Mouse (Mus musculus): ENCODE data around the gene Yipf1.

DNA sequence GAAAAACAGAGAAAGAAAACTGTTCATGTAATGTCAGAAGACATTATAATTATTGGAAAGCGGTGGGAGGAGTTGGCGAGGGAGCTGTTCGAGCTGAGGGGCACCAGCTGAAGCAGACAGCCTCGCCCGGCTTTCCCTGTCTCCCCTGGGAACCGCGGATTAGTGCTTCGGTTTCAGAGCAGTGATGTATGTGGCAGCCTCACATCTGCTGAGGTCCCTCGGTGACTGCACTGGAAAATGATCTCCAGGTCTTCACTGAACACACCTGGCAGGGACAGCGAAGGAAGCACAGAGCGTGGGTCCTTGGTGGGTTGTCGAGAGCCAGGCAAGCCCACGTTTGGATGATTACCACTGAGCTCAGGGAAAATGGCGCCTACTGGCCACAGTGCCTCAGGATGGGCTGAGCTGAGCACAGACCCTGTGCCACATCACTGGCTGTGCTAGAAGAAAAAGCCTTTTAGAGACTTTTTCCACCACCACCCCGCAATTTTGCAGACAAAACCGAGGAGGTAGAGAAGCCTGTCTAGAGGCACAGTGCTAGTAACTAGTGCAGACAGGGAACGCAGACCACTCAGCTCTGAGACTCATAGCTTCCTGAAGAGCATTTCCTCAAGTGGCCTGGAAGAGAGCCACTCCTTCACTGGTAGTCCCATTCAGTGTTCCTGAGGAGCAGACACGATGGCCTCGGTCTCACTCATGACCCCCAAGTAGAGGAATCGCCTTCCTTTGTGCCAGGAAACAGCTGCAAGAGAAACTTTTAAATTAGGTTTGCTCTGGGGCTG is 34.6 kb downstream of the Yipf1 start:
- TF ChIP-seq GATA1 (IDR thresholded peaks at IDR 0.05; ENCODE audit: low read length) = no peak
- TF ChIP-seq TAL1 (IDR thresholded peaks at IDR 0.05; ENCODE audit: low read length) = no peak

Measured in erythroblast, embryonic 14.5 days (primary cell).